Mouse (Mus musculus) limb, embryonic 14.5 days (tissue): ENCODE measurements around the gene Mup4. TPM values are rescaled to one million over a fixed set of nuclear protein-coding genes. Genes with fewer than 3 reads are reported as not detected.

Experiments
- ATAC-seq: fragments of 200-750 bp; cut with Nextera tagmentation; 2 replicates; pipeline ENCODE4 v1.8.0; 2017; ENCODE audit warnings: low read depth, moderate number of reproducible peaks, moderate TSS enrichment; ENCODE audit not compliant: low FRiP score
- DNase-seq: peaks from one replicate; pipeline ENCODE4 v3.0.0-alpha.2; 2015; ENCODE audit warnings: low spot score
- H3K27ac ChIP-seq: fragments of 300-500 bp; sonication (generic); replicated peaks from 2 replicates; pipeline ENCODE4 v1.5.1; 2014; ENCODE audit warnings: low read depth, mild to moderate bottlenecking, low read length, moderate library complexity, mixed read lengths
- H3K27me3 ChIP-seq: fragments of 300-500 bp; sonication (generic); 2 replicates; pipeline ENCODE4 v1.6.1; 2014; ENCODE audit warnings: low read length, mixed read lengths; ENCODE audit not compliant: control insufficient read depth, insufficient read depth
- H3K36me3 ChIP-seq: fragments of 300-500 bp; sonication (generic); 2 replicates; pipeline ENCODE4 v1.6.1; 2014; ENCODE audit warnings: mild to moderate bottlenecking, low read length, moderate library complexity, mixed read lengths; ENCODE audit not compliant: control insufficient read depth, insufficient read depth
- H3K4me1 ChIP-seq: fragments of 300-500 bp; sonication (generic); 2 replicates; pipeline ENCODE4 v1.6.1; 2014; ENCODE audit warnings: antibody characterized with exemption, low read length, mixed read lengths; ENCODE audit not compliant: control insufficient read depth, insufficient read depth
- H3K4me2 ChIP-seq: fragments of 300-500 bp; sonication (generic); replicated peaks from 2 replicates; pipeline ENCODE4 v1.6.1; 2014; ENCODE audit warnings: low read depth, mild to moderate bottlenecking, low read length, moderate library complexity; ENCODE audit not compliant: severe bottlenecking
- H3K4me3 ChIP-seq: fragments of 300-500 bp; sonication (generic); replicated peaks from 2 replicates; pipeline ENCODE4 v1.5.1; 2014; ENCODE audit warnings: low read length
- H3K9ac ChIP-seq: fragments of 300-500 bp; sonication (generic); 2 replicates; pipeline ENCODE4 v1.6.1; 2014; ENCODE audit warnings: mild to moderate bottlenecking, low read depth, low read length, moderate library complexity; ENCODE audit not compliant: severe bottlenecking
- H3K9me3 ChIP-seq: fragments of 300-500 bp; sonication (generic); 2 replicates; pipeline ENCODE4 v1.6.1; 2016; ENCODE audit warnings: low read length; ENCODE audit not compliant: control insufficient read depth
- POLR2A ChIP-seq: fragments of 200-500 bp; IDR thresholded peaks from 2 replicates; pipeline ENCODE4 v1.8.0; 2012; ENCODE audit warnings: inconsistent platforms, mild to moderate bottlenecking, moderate library complexity, borderline replicate concordance; ENCODE audit not compliant: insufficient read depth, insufficient read length; ENCODE audit errors: extremely low read depth
- WGBS: fragments of 180-500 bp; shearing (Covaris S2); extraction: QIAGEN DNeasy Blood & Tissue Kit; methylation state at CpG from one replicate; pipeline ENCODE4 v1.1.7; 2014; 5-methylcytosine and 5-hydroxymethylcytosine counted together
- polyA plus RNA-seq, 2 experiments: library from polyadenylated mRNA; depleted of rRNA in 1 of 2; stranded (reverse) in 1 of 2; unstranded in 1 of 2; fragments of >200 nt; fragmentation: Nextera tagmentation in 1 of 2; extraction: Ambion mirVana in 1 of 2; gene quantifications; 2 replicates each; pipeline versions ENCODE4 v1.2.1 to v1.2.3; 2012 to 2014

The Mup4 gene
- polyA plus RNA-seq, 2 experiments = not detected

DNA sequence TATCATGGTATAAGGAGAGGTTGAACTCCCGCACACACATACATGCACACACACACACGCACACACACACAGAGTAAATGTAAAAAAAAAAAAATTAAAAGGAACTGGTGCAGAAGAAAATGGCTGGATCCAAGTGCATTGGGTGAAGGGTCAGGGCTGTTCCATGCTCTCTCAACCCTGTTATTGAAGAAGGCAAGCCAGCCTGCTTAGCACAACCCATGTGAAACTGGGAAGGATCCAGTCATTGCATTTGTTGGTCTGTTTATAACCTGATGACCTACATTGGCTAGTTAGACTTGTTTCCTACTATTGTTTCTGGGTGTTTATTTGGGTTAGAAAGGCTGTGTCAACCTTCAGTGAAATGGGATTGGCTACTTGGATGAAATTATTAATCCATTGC, 51.7 kb downstream of the Mup4 start:
- WGBS = 94% methylated on average over 2 of the region's 2 CpGs

GRCm38 (mm10) chr4:59907657-59908230, 52.8 kb downstream of the Mup4 start:
- no peaks in the 10 kb centered on the region for H3K36me3 ChIP-seq
- WGBS = 56% methylated on average over 10 of the region's 10 CpGs
- no peaks in the 10 kb centered on the region for H3K9me3 ChIP-seq
- ATAC-seq (no peak), DNase-seq (no peak)
- no peak overlapping the region for H3K4me2 ChIP-seq
- no peak overlapping the region for H3K9ac ChIP-seq
- TF ChIP-seq POLR2A = no peak
- no peaks in the 10 kb centered on the region for H3K4me1 ChIP-seq
- H3K27ac ChIP-seq = no peak overlapping the region
- H3K27me3 ChIP-seq = no peaks in the 10 kb centered on the region
- H3K4me3 ChIP-seq = no peak overlapping the region

More for the DNA sequence above, 51.7 kb downstream of the Mup4 start:
- H3K9me3 ChIP-seq = no peaks in the 10 kb centered on the region
- H3K4me3 ChIP-seq = no peak overlapping the region
- no peak overlapping the region for H3K27ac ChIP-seq
- no peaks in the 10 kb centered on the region for H3K4me1 ChIP-seq
- no peak overlapping the region for H3K9ac ChIP-seq
- no peak for ATAC-seq
- no peak for DNase-seq
- no peaks in the 10 kb centered on the region for H3K36me3 ChIP-seq
- TF ChIP-seq POLR2A = no peak
- no peaks in the 10 kb centered on the region; the same call in 1 of the 2 replicates for H3K27me3 ChIP-seq
- H3K4me2 ChIP-seq = no peak overlapping the region

DNA sequence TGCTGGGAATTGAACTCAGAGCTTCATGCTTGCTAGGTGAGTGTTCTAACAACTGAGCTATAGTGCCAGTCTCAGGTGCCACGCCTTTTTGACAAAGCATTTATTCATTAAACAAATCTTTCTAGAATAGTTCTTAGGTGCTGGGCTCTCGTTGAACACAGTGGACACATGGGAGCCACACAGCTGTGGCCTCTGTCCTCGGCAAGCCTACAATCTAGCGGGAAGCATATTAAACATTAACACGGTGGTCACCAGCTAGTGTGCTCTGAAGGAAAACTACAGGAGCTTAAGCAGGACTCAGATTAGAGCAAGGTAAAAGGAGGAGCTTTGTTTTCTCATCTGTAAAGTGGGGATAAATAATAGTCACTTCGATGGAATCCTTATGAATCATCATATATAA, 53.4 kb downstream of the Mup4 start:
- Histone ChIP-seq H3K4me1 (no peaks in the 10 kb centered on the region), H3K36me3 (no peaks in the 10 kb centered on the region), H3K9me3 (no peaks in the 10 kb centered on the region), H3K27ac (no peak overlapping the region), H3K4me2 (no peak overlapping the region), H3K4me3 (no peak overlapping the region), H3K27me3 (no peaks in the 10 kb centered on the region), H3K9ac (no peak overlapping the region)
- no peak for TF ChIP-seq POLR2A
- DNase-seq (no peak), ATAC-seq (no peak)
- 83% methylated on average over 6 of the region's 6 CpGs for WGBS

Other genes starting within 250 kb of the Mup4 start
- gene Inip, start 159.1 kb downstream of the Mup4 start, polyA plus RNA-seq (2012; rRNA removed) = 17.6 and 20.4 TPM in 2 replicates
- gene Inip, start 159.1 kb downstream of the Mup4 start, polyA plus RNA-seq (2014; fragmentation: Nextera tagmentation; extraction: Ambion mirVana) = 40.0 and 49.0 TPM in 2 replicates
- gene Snx30, start 154.9 kb downstream of the Mup4 start, polyA plus RNA-seq (2012; rRNA removed) = 6.6 and 7.2 TPM in 2 replicates
- 12.0 and 14.0 TPM in 2 replicates for gene Snx30, start 154.9 kb downstream of the Mup4 start, polyA plus RNA-seq (2014; fragmentation: Nextera tagmentation; extraction: Ambion mirVana)
- 0.03 TPM in 1 of 2 replicates, not detected in the other for gene Slc46a2, start 45.7 kb downstream of the Mup4 start, polyA plus RNA-seq (2012; rRNA removed)
- 0.08 and 0.17 TPM in 2 replicates for gene Slc46a2, start 45.7 kb downstream of the Mup4 start, polyA plus RNA-seq (2014; fragmentation: Nextera tagmentation; extraction: Ambion mirVana)
- not detected in 2 replicates for gene Mup6, start 3.6 kb upstream of the Mup4 start, polyA plus RNA-seq (2012; rRNA removed)
- gene Mup6, start 3.6 kb upstream of the Mup4 start, polyA plus RNA-seq (2014; fragmentation: Nextera tagmentation; extraction: Ambion mirVana) = not detected in 2 replicates
- not detected in 2 replicates for gene Mup7, start 109.8 kb upstream of the Mup4 start, polyA plus RNA-seq (2012; rRNA removed)
- 0.76 TPM in 1 of 2 replicates, not detected in the other for gene Mup7, start 109.8 kb upstream of the Mup4 start, polyA plus RNA-seq (2014; fragmentation: Nextera tagmentation; extraction: Ambion mirVana)
- not detected in 2 replicates for gene Mup2, start 193.6 kb upstream of the Mup4 start, polyA plus RNA-seq (2012; rRNA removed)
- 0.36 and 0.69 TPM in 2 replicates for gene Mup2, start 193.6 kb upstream of the Mup4 start, polyA plus RNA-seq (2014; fragmentation: Nextera tagmentation; extraction: Ambion mirVana)